Mouse (Mus musculus) inflammation-experienced regulatory T-cells (primary cell): ENCODE data around the gene Olfr1061. TPM values are rescaled to one million over a fixed set of nuclear protein-coding genes. Genes with fewer than 3 reads are reported as not detected.

ENCODE experiments used
- polyA plus RNA-seq, 2 experiments: library from polyadenylated mRNA; unstranded; fragments of 100-300 nt; shearing (Covaris generic); gene quantifications; one replicate each; pipeline ENCODE4 v1.2.1; 2017

The Olfr1061 gene
- polyA plus RNA-seq = not detected

GRCm38 (mm10) chr2:86413950-86414349 is at the start of gene Olfr1061:
TSS of gene Olfr1061 (minus strand) at chr2:86414050.

GRCm38 (mm10) chr2:86456169-86456568 is 42.3 kb upstream of the Olfr1061 start, which contains the start of gene Olfr1066:
TSS of gene Olfr1066 (minus strand) at chr2:86456269.

GRCm38 (mm10) chr2:86450491-86450890 is 36.6 kb upstream of the Olfr1061 start, which contains the start of gene Olfr1065:
TSS of gene Olfr1065 (minus strand) at chr2:86450591.

GRCm38 (mm10) chr2:86426649-86427048 is 12.8 kb upstream of the Olfr1061 start, which contains the start of gene Olfr1062:
TSS of gene Olfr1062 (minus strand) at chr2:86426749.

GRCm38 (mm10) chr2:86388461-86388860 is 25.4 kb downstream of the Olfr1061 start, which contains the start of gene Olfr1058:
TSS of gene Olfr1058 (minus strand) at chr2:86388561.

GRCm38 (mm10) chr2:86378293-86378692 is 35.6 kb downstream of the Olfr1061 start, which contains the start of gene Olfr1057:
TSS of gene Olfr1057 (minus strand) at chr2:86378393.

Other genes starting within 250 kb of the Olfr1061 start
- 1 to 10 TPM in 1 of 2 experiments, under 1 TPM in 1; 0.12 to 3.0 TPM for gene Olfr1043, start 246.5 kb downstream of the Olfr1061 start, polyA plus RNA-seq
- under 1 TPM in 1 of 2 experiments, not detected in 1; 0.99 TPM for gene Olfr1044, start 236.2 kb downstream of the Olfr1061 start, polyA plus RNA-seq
- under 1 TPM; 0.07 to 0.10 TPM for gene Olfr52, start 228.4 kb downstream of the Olfr1061 start, polyA plus RNA-seq
- not detected for gene Olfr1045, start 211.0 kb downstream of the Olfr1061 start, polyA plus RNA-seq
- not detected for gene Olfr1046, start 194.7 kb downstream of the Olfr1061 start, polyA plus RNA-seq
- not detected for gene Olfr1047, start 182.6 kb downstream of the Olfr1061 start, polyA plus RNA-seq
- gene Olfr1048, start 173.8 kb downstream of the Olfr1061 start, polyA plus RNA-seq = not detected
- under 1 TPM in 1 of 2 experiments, not detected in 1; 0.64 TPM for gene Olfr1049, start 155.7 kb downstream of the Olfr1061 start, polyA plus RNA-seq
- not detected for gene Olfr1051, start 135.0 kb downstream of the Olfr1061 start, polyA plus RNA-seq
- gene Olfr1052, start 121.6 kb downstream of the Olfr1061 start, polyA plus RNA-seq = under 1 TPM in 1 of 2 experiments, not detected in 1; 0.20 TPM
- not detected for gene Olfr1053, start 98.8 kb downstream of the Olfr1061 start, polyA plus RNA-seq
- not detected for gene Olfr1054, start 78.6 kb downstream of the Olfr1061 start, polyA plus RNA-seq
- gene Olfr1055, start 63.8 kb downstream of the Olfr1061 start, polyA plus RNA-seq = not detected
- not detected for gene Olfr1056, start 51.6 kb downstream of the Olfr1061 start, polyA plus RNA-seq
- gene Olfr1057, start 35.7 kb downstream of the Olfr1061 start, polyA plus RNA-seq = not detected
- not detected for gene Olfr1058, start 25.5 kb downstream of the Olfr1061 start, polyA plus RNA-seq
- under 1 TPM; 0.10 to 0.16 TPM for gene Olfr1062, start 12.7 kb upstream of the Olfr1061 start, polyA plus RNA-seq
- gene Olfr1065, start 36.5 kb upstream of the Olfr1061 start, polyA plus RNA-seq = not detected
- gene Olfr1066, start 42.2 kb upstream of the Olfr1061 start, polyA plus RNA-seq = not detected
- not detected for gene Olfr228, start 73.3 kb upstream of the Olfr1061 start, polyA plus RNA-seq
- not detected for gene Olfr1076, start 94.4 kb upstream of the Olfr1061 start, polyA plus RNA-seq
- not detected for gene Olfr1079, start 128.4 kb upstream of the Olfr1061 start, polyA plus RNA-seq
- gene Olfr1080, start 144.2 kb upstream of the Olfr1061 start, polyA plus RNA-seq = not detected
- gene Olfr1082, start 184.9 kb upstream of the Olfr1061 start, polyA plus RNA-seq = 1 to 10 TPM in 1 of 2 experiments, not detected in 1; 2.6 TPM
- not detected for gene Olfr1084, start 225.7 kb upstream of the Olfr1061 start, polyA plus RNA-seq
- gene Olfr1085, start 248.0 kb upstream of the Olfr1061 start, polyA plus RNA-seq = not detected